Mouse (Mus musculus): ENCODE measurements around the gene Gm10408. TPM values are rescaled to one million over a fixed set of nuclear protein-coding genes. Genes with fewer than 3 reads are reported as not detected.
"Not testable (repeated sequence)": the region's sequence is repeated elsewhere in the genome, so short reads cannot be mapped to it uniquely, and the experiment has no call there.

Gm10408 gene
- polyA plus RNA-seq (2016; fragmentation: Nextera tagmentation; extraction: Ambion mirVana), result not detected in 2 replicates

GRCm38 (mm10) chr14:3449079-3449478, at the start of gene Gm10408:
Gm10408 (plus strand) TSS chr14:3449379.
- H3K4me2 ChIP-seq (replicated peaks); H3K36me3 ChIP-seq; H3K4me3 ChIP-seq; H3K9me3 ChIP-seq (replicated peaks); H3K9ac ChIP-seq; H3K4me1 ChIP-seq; H3K27ac ChIP-seq; H3K27me3 ChIP-seq; ATAC-seq (ENCODE audit: low FRiP score): not testable (repeated sequence)
- whole genome bisulfite sequencing, result no CpG with 5 or more reads among the region's 3 CpGs

- not testable (repeated sequence) for H3K4me2 ChIP-seq (replicated peaks); H3K27me3 ChIP-seq; H3K4me3 ChIP-seq; H3K27ac ChIP-seq; H3K4me1 ChIP-seq; ATAC-seq (ENCODE audit: low FRiP score); H3K9me3 ChIP-seq (replicated peaks); H3K9ac ChIP-seq; H3K36me3 ChIP-seq
- WGBS, result no CpG with 5 or more reads among the region's 32 CpGs
Measured at GRCm38 (mm10) chr14:3412314-3412713, 36.9 kb upstream of the Gm10408 start, which contains the start of gene Gm10409. Gm10409 (plus strand) TSS chr14:3412614.

GRCm38 (mm10) chr14:3427803-3428202, 21.4 kb upstream of the Gm10408 start, which contains the start of gene Gm3005:
Gm3005 (plus strand) TSS chr14:3428103.
- not testable (repeated sequence) for ATAC-seq (ENCODE audit: low FRiP score); H3K4me3 ChIP-seq; H3K4me2 ChIP-seq (replicated peaks); H3K9ac ChIP-seq; H3K4me1 ChIP-seq; H3K9me3 ChIP-seq (replicated peaks); H3K27ac ChIP-seq; H3K36me3 ChIP-seq; H3K27me3 ChIP-seq
- no CpG with 5 or more reads among the region's 2 CpGs for WGBS

Other genes starting within 250 kb of the Gm10408 start
- 16.2 and 17.8 TPM in 2 replicates for gene D830030K20Rik, start 240.9 kb upstream of the Gm10408 start, polyA plus RNA-seq (2016; fragmentation: Nextera tagmentation; extraction: Ambion mirVana)
- not detected in 2 replicates for gene Gm2956, start 116.8 kb upstream of the Gm10408 start, polyA plus RNA-seq (2016; fragmentation: Nextera tagmentation; extraction: Ambion mirVana)
- gene Gm10413, start 54.3 kb upstream of the Gm10408 start, polyA plus RNA-seq (2016; fragmentation: Nextera tagmentation; extraction: Ambion mirVana), result not detected in 2 replicates
- gene Gm10409, start 36.8 kb upstream of the Gm10408 start, polyA plus RNA-seq (2016; fragmentation: Nextera tagmentation; extraction: Ambion mirVana), result 3.9 and 5.7 TPM in 2 replicates
- 2.1 and 2.4 TPM in 2 replicates for gene Gm3005, start 21.3 kb upstream of the Gm10408 start, polyA plus RNA-seq (2016; fragmentation: Nextera tagmentation; extraction: Ambion mirVana)
- gene Gm3012, start 185.1 kb downstream of the Gm10408 start, polyA plus RNA-seq (2016; fragmentation: Nextera tagmentation; extraction: Ambion mirVana), result not detected in 2 replicates
- gene Gm3020, start 202.7 kb downstream of the Gm10408 start, polyA plus RNA-seq (2016; fragmentation: Nextera tagmentation; extraction: Ambion mirVana), result 3.9 and 5.7 TPM in 2 replicates
- not detected in 2 replicates for gene Gm3043, start 239.4 kb downstream of the Gm10408 start, polyA plus RNA-seq (2016; fragmentation: Nextera tagmentation; extraction: Ambion mirVana)

All from hindbrain, embryonic 12.5 days (tissue).